Mouse (Mus musculus): ENCODE results near the gene Cbr1. TPM values are rescaled to one million over a fixed set of nuclear protein-coding genes. Genes with fewer than 3 reads are reported as not detected.

Cbr1 gene
- polyA plus RNA-seq (2015; fragmentation: Illumina TruSeq; extraction: RNeasy Lipid Tissue Mini Kit (QIAGEN cat#74804); ENCODE audit: low read depth, low replicate concordance) = 129 TPM

DNA sequence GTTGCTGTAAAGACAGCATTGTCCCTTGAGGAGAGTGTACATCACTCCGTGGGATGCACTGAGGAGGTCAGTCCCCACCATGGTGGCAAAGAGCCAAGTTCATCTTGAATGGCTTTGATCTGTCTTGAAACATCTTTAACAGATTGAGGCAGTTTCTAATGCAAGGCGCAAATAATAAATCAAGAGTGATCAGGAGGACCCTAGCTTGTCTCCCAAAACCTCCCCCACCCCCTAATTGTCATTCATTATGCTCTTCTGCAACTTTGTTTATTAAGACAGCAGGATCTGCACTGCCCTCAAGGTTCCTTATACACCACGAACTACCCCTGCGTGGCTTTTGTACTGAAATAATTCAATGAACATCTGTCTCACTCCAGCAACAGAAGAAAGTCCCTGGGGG is at the start of gene Cbr1:
Cbr1 (plus strand) TSS at position 301 of the 400 bp plus-strand sequence.

DNA sequence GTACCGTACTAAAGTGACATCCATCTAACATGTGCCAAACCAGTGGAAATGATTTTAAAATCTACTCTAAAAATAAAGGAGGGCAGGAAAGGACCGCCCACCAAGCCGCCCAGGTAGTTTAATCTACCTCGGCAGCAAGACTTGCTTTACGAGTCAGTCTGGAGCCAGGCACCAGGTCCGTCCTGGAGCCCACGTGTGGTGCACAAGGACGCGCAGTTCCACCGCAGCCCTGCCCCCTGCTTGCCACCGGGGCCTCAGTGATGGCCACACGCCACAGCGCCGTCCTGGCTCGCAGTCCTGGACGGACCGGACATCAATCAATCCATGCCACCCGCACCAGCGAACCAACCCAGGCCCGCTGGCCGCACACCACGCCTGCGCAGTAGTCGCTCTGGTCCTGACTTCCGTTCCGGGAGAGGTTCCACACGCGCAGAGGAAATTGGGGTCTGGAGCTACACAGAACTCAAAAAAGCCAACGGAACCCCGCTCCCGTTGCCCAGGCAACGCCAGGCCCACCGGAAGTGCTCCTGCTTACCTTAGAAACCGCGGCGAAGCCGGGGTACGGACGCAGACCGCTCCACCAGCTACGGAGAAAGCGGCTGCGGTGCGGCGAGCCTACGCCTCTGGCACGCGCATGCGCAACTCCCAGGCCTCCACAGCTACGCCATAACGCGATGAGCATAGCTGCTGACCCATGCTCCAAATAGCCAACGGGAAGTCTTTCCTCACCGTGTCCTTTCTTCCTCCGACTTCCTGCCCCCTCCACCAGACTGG is 2.0 kb upstream of the Cbr1 start, which contains the start of gene Setd4:
Setd4 (minus strand) TSS at position 625 of the 774 bp plus-strand sequence.

DNA sequence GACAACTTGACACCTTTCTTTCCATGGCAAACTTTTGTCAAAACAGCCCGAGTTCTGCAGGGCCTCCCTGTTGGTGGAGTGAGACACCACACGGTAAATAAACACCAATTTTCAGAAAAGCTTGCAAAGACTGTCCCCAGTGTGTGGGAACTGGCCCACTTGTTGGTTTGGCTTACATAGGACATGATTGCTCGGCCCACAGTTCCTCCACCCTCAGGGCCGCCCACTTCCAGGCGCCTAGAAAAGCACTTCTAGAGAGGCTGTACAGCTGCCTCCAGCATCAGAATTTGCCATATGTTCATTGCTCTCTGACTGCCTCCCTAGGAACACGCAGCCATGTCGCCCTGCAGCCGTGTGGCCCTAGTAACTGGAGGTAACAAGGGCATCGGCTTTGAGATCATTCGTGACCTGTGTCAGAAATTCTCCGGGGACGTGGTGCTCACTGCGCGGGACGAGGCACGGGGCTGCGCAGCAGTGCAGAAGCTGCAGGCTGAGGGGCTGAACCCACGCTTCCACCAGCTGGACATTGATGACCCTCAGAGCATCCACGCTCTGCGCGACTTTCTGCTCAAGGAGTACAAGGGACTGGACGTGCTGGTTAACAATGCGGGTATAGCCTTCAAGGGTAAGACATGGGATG is 22.2 kb downstream of the Cbr1 start, which contains the start of gene Gm5678:
Gm5678 (plus strand) TSS at position 337 of the 640 bp plus-strand sequence.

Other genes starting within 250 kb of the Cbr1 start
- 11.5 TPM for gene Setd4, start 1.8 kb upstream of the Cbr1 start, polyA plus RNA-seq (2015; fragmentation: Illumina TruSeq; extraction: RNeasy Lipid Tissue Mini Kit (QIAGEN cat#74804); ENCODE audit: low read depth, low replicate concordance)
- 0.71 TPM for gene Gm5678, start 22.2 kb downstream of the Cbr1 start, polyA plus RNA-seq (2015; fragmentation: Illumina TruSeq; extraction: RNeasy Lipid Tissue Mini Kit (QIAGEN cat#74804); ENCODE audit: low read depth, low replicate concordance)
- gene Cbr3, start 77.4 kb downstream of the Cbr1 start, polyA plus RNA-seq (2015; fragmentation: Illumina TruSeq; extraction: RNeasy Lipid Tissue Mini Kit (QIAGEN cat#74804); ENCODE audit: low read depth, low replicate concordance) = 22.1 TPM
- 52.4 TPM for gene Dop1b, start 106.1 kb downstream of the Cbr1 start, polyA plus RNA-seq (2015; fragmentation: Illumina TruSeq; extraction: RNeasy Lipid Tissue Mini Kit (QIAGEN cat#74804); ENCODE audit: low read depth, low replicate concordance)
- 20.6 TPM for gene Morc3, start 226.3 kb downstream of the Cbr1 start, polyA plus RNA-seq (2015; fragmentation: Illumina TruSeq; extraction: RNeasy Lipid Tissue Mini Kit (QIAGEN cat#74804); ENCODE audit: low read depth, low replicate concordance)